Mouse (Mus musculus): ENCODE results near the gene Mfsd5. TPM values are rescaled to one million over a fixed set of nuclear protein-coding genes. Genes with fewer than 3 reads are reported as not detected.

The Mfsd5 gene
- polyA plus RNA-seq, 1 experiment from 2014 or later, result 80.4 TPM

DNA sequence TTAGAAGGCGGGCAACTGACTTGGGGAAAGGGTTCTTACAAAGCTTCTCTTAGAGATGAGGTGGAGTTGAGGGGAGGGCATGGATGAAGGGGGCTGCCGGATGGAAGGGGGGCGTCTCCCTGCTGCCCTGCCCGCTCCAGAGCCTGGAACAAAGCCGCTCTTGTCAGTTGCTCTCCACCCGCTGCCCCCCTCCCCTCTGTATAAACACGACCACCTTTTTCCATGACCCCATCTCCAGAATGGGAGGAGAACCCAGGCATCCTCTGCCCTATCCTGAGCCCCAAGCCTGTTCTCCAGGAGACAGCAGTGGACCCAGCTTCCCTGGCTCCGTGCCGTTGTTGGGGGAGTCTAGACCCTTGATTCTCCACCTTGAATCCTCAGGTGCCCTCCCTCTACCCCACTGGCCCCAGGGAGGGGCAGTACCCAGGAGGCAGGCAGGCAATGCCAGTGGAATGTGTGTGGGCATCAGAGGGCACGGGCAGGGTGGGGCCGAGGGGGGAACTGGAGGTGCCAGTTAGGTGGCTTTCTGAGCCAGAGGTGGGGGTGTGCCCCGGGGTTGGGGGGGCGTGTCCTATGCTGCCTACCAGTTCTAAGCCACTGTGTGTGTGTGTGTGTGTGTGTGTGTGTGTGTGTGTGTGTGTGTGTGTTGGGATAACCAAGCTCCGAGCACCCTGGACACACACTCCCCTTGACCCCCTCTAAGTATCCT is 23.6 kb upstream of the Mfsd5 start:
- H3K27me3 ChIP-seq (replicated peaks; ENCODE audit: control insufficient read depth, insufficient read depth, low read length), result peaks cover 12% of the 10 kb centered on the region; the same call in 1 of the 2 replicates
- no peaks in the 10 kb centered on the region for H3K36me3 ChIP-seq (ENCODE audit: control insufficient read depth, insufficient read depth)
- no peaks in the 10 kb centered on the region for H3K9me3 ChIP-seq (ENCODE audit: control insufficient read depth)
- no peak overlapping the region for H3K27ac ChIP-seq (ENCODE audit: low read depth, low read length)
- H3K4me2 ChIP-seq (replicated peaks; ENCODE audit: low read depth), result no peak overlapping the region
- ATAC-seq, result no peak
- 58% methylated on average over 13 of the region's 14 CpGs for WGBS
- TF ChIP-seq CTCF (IDR thresholded peaks at IDR 0.05; ENCODE audit: low read depth), result no peak
- H3K4me1 ChIP-seq (replicated peaks; ENCODE audit: control insufficient read depth, insufficient read depth, low read length), result peaks cover 4% of the 10 kb centered on the region; the same call in 1 of the 2 replicates
- no peak overlapping the region for H3K4me3 ChIP-seq (ENCODE audit: low read depth, low read length)
- no peak overlapping the region for H3K9ac ChIP-seq (ENCODE audit: low read depth, low read length)

DNA sequence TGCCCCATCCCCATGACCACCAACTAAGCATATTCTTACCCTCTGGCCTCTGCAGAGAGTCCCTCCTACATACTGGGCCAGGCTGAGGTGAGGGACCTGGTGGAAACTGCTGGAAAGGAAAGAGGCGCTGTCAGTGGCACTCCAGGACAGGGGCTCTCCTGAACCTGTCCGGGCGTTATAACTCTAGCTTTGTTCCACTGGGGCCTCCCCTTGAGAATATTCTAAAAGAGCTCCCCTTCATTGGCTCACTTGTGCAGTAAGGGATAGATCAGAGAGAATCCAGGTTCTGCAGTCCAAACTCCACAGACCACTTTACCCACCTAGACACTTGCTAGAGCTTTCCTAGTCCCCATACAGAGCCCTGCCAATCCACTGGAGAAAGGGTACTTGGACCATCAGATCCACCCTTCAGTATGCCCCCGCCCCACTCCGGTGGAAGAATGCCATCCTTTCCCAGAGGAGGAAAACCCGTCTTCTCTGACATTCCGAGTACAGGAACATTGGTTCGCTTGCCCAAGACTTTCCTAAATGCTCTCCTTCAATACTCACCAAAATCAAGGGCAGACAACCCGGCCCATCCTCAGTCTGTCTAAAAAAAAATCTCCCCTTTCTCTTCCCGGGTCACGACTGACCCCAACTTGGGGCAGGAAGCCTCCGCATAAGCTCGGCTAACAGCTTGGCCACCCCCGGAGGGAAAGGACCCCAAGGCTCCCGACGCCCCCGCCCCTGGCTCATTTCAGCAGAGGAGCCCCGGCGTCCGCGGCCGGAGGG is 22.6 kb upstream of the Mfsd5 start:
- peaks cover 4% of the 10 kb centered on the region; the same call in 1 of the 2 replicates for H3K4me1 ChIP-seq (replicated peaks; ENCODE audit: control insufficient read depth, insufficient read depth, low read length)
- no peaks in the 10 kb centered on the region for H3K9me3 ChIP-seq (ENCODE audit: control insufficient read depth)
- no peaks in the 10 kb centered on the region for H3K36me3 ChIP-seq (ENCODE audit: control insufficient read depth, insufficient read depth)
- no peak for ATAC-seq
- H3K9ac ChIP-seq (ENCODE audit: low read depth, low read length), result peak overlapping the region; percentile 34; the same call in 1 of the 2 replicates
- 27% methylated on average over 22 of the region's 22 CpGs for WGBS
- H3K4me3 ChIP-seq (ENCODE audit: low read depth, low read length), result peak overlapping the region; percentile 62
- H3K27ac ChIP-seq (ENCODE audit: low read depth, low read length), result no peak overlapping the region
- H3K4me2 ChIP-seq (replicated peaks; ENCODE audit: low read depth), result peak overlapping the region; percentile 95
- H3K27me3 ChIP-seq (replicated peaks; ENCODE audit: control insufficient read depth, insufficient read depth, low read length), result peaks cover 12% of the 10 kb centered on the region; the same call in 1 of the 2 replicates
- no peak for TF ChIP-seq CTCF (IDR thresholded peaks at IDR 0.05; ENCODE audit: low read depth)

DNA sequence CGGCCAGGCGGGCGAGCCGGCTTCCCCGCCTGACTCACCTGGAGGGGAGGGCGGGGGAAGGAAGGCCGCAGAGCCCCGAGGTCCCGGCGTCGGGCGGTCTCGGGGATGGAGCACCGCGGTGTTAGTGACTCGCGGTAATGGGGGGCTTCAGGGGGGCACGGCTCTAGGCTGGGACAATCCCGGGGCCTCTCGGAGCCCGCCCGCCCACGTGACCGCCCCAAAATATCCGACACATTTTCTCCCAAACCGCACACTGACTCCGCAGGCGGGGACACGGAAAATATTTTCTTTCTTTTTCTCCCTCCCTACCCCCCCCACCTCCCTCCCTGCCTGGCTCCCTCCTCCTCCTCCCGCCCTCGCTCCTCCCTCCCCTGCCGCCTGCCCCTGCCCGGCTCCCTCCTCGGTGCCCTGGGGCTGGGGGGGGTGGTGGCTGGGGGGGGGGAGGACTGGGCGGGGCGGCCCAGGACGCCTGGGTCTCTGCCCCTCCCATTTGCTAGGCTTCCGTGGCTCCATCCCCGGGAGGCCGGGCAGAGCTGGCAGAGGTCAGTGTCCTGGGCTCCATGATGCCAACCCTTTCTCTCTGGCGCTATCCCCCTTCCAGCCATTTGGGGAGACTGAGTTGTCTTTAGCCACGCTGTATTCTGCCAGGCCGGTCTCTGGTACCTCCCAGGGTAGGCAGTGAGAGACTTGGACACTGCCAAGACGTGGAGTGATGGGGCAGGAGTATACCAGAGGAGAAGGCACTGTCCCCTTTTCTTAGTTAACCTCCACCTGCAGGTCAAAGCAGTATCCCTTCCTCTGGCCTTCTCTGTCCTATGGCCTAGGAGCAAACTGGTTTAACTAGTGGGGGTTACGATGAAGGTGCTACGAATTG is 21.8 kb upstream of the Mfsd5 start, which contains the start of gene Rarg:
Gene Rarg (minus strand): TSS at position 316 of the 874 bp plus-strand sequence.
- ATAC-seq, result peak; percentile 23
- H3K4me2 ChIP-seq (replicated peaks; ENCODE audit: low read depth), result peak within 1 kb of the TSS; percentile 95
- peak within 1 kb of the TSS; percentile 34; the same call in 1 of the 2 replicates for H3K9ac ChIP-seq (ENCODE audit: low read depth, low read length)
- no peaks in the 10 kb centered on the region for H3K36me3 ChIP-seq (ENCODE audit: control insufficient read depth, insufficient read depth)
- peaks cover 4% of the 10 kb centered on the region; the same call in 1 of the 2 replicates for H3K4me1 ChIP-seq (replicated peaks; ENCODE audit: control insufficient read depth, insufficient read depth, low read length)
- TF ChIP-seq CTCF (IDR thresholded peaks at IDR 0.05; ENCODE audit: low read depth), result no peak
- no peak within 1 kb of the TSS for H3K27ac ChIP-seq (ENCODE audit: low read depth, low read length)
- 2% methylated on average over 35 of the region's 46 CpGs for WGBS
- H3K9me3 ChIP-seq (ENCODE audit: control insufficient read depth), result no peaks in the 10 kb centered on the region
- H3K27me3 ChIP-seq (replicated peaks; ENCODE audit: control insufficient read depth, insufficient read depth, low read length), result peaks cover 12% of the 10 kb centered on the region; the same call in 1 of the 2 replicates
- peak within 1 kb of the TSS; percentile 62 for H3K4me3 ChIP-seq (ENCODE audit: low read depth, low read length)

DNA sequence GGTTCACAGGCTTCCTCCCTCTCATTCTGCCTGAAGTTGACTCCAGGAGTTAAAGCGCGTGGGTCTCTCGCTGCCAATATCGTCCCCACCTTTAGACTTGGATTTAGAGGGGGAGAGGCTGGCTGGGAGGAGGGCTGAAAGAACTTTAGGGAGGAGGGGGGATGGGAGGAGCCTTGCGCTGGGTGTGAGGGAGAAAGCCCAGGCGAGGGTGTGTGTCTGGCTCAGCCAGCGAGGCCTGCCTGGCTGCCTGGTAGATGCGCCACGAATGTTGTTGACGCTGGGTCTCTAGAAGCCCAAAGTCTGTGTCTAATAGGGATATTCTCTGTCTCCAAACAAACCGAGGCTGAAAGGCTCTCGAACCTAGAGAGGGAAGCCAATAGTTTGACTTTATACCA is 21.2 kb upstream of the Mfsd5 start:
- Histone ChIP-seq H3K36me3 (ENCODE audit: control insufficient read depth, insufficient read depth) (no peaks in the 10 kb centered on the region), H3K4me3 (ENCODE audit: low read depth, low read length) (no peak overlapping the region), H3K4me2 (replicated peaks; ENCODE audit: low read depth) (peak overlapping the region; percentile 95), H3K4me1 (replicated peaks; ENCODE audit: control insufficient read depth, insufficient read depth, low read length) (peaks cover 4% of the 10 kb centered on the region; the same call in 1 of the 2 replicates), H3K9ac (ENCODE audit: low read depth, low read length) (no peak overlapping the region), H3K9me3 (ENCODE audit: control insufficient read depth) (no peaks in the 10 kb centered on the region), H3K27me3 (replicated peaks; ENCODE audit: control insufficient read depth, insufficient read depth, low read length) (peaks cover 12% of the 10 kb centered on the region; the same call in 1 of the 2 replicates), H3K27ac (ENCODE audit: low read depth, low read length) (no peak overlapping the region)
- ATAC-seq, result peak; percentile 20; the same call in 1 of the 2 replicates
- 20% methylated on average over 12 of the region's 12 CpGs for WGBS
- no peak for TF ChIP-seq CTCF (IDR thresholded peaks at IDR 0.05; ENCODE audit: low read depth)

DNA sequence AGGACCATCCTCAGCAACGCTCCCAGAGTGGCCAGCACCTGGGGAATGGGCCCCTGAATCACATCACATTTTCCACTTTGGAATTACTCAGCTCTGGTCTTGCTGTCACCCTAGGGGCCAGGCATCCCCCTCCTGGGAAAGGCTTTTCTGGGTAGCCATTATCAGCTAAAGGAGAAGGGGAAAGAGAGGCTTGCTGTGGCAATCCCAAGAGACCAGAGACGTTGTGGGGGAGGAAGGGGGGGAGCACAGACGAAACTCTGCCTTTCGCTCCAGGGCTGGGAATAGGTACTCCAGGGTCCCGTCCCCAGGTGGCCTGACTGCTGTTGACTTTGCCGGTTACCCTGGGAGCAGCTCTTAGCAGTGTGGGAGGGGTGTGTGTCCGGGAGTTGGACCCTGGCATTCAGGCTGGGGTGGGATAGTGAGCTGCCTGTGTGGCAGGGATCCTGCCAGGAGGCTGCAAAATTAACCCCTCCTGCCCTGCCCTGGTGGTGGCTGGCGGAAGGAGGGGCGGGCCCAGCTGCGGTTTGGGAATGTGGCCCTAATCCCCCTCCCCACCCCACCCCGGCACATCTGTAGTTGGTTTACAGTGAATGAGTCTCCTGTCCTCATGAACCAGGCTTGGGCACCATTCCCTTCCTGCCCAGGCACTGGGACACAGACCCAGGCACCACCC is 20.5 kb upstream of the Mfsd5 start:
- peaks cover 4% of the 10 kb centered on the region; the same call in 1 of the 2 replicates for H3K4me1 ChIP-seq (replicated peaks; ENCODE audit: control insufficient read depth, insufficient read depth, low read length)
- H3K27me3 ChIP-seq (replicated peaks; ENCODE audit: control insufficient read depth, insufficient read depth, low read length), result peaks cover 12% of the 10 kb centered on the region; the same call in 1 of the 2 replicates
- H3K9me3 ChIP-seq (ENCODE audit: control insufficient read depth), result no peaks in the 10 kb centered on the region
- no peak for ATAC-seq
- H3K36me3 ChIP-seq (ENCODE audit: control insufficient read depth, insufficient read depth), result no peaks in the 10 kb centered on the region
- no peak for TF ChIP-seq CTCF (IDR thresholded peaks at IDR 0.05; ENCODE audit: low read depth)
- H3K27ac ChIP-seq (ENCODE audit: low read depth, low read length), result no peak overlapping the region
- WGBS, result 39% methylated on average over 11 of the region's 11 CpGs
- H3K4me3 ChIP-seq (ENCODE audit: low read depth, low read length), result no peak overlapping the region
- no peak overlapping the region for H3K9ac ChIP-seq (ENCODE audit: low read depth, low read length)
- no peak overlapping the region for H3K4me2 ChIP-seq (replicated peaks; ENCODE audit: low read depth)
